Mouse (Mus musculus): ENCODE results near the gene Clmn. TPM values are rescaled to one million over a fixed set of nuclear protein-coding genes. Genes with fewer than 3 reads are reported as not detected.

Clmn gene
- polyA plus RNA-seq, 1 experiment from 2014 or later: 2.6 TPM

DNA sequence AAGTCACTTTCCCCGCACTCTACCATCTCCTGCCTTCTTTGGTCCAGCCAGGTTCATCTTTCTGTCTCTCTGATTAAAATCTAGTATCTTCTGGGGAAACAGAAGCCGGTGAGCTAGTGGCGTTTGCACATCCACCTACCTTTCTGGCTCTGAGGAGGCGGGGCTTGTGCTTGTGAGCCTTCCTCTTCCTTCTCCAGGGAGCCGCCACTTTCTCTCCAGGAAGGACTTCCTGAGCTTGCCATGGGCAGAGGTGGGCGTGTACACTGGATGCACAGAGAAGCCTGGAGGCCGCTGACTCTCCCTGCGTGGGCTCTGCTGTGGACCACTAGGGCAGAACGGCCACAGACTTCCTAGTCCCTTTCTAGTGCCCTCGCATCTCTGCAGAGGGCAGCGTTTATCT is 34.3 kb upstream of the Clmn start:
- Histone ChIP-seq H3K4me3 (no peak overlapping the region), H3K27ac (replicated peaks) (peak overlapping the region; percentile 51; the same call in 1 of the 2 replicates), H3K9me3 (no peaks in the 10 kb centered on the region), H3K4me1 (peaks cover 54% of the 10 kb centered on the region), H3K27me3 (replicated peaks; ENCODE audit: low read depth, poor library complexity, severe bottlenecking) (peaks cover 19% of the 10 kb centered on the region; the same call in 1 of the 2 replicates), H3K36me3 (replicated peaks) (no peaks in the 10 kb centered on the region)
- DNase-seq (ENCODE audit: low spot score): no peak
- 60% methylated on average over 11 of the region's 11 CpGs for WGBS

GRCm38 (mm10) chr12:104898718-104899117 is 33.8 kb upstream of the Clmn start:
- H3K4me3 ChIP-seq: no peak overlapping the region
- H3K27me3 ChIP-seq (replicated peaks; ENCODE audit: low read depth, poor library complexity, severe bottlenecking): peaks cover 16% of the 10 kb centered on the region; the same call in 1 of the 2 replicates
- no peaks in the 10 kb centered on the region for H3K9me3 ChIP-seq
- H3K36me3 ChIP-seq (replicated peaks): no peaks in the 10 kb centered on the region
- H3K4me1 ChIP-seq: peaks cover 53% of the 10 kb centered on the region
- no peak overlapping the region for H3K27ac ChIP-seq (replicated peaks)
- 76% methylated on average over 9 of the region's 9 CpGs for WGBS
- peak; percentile 27 for DNase-seq (ENCODE audit: low spot score)

DNA sequence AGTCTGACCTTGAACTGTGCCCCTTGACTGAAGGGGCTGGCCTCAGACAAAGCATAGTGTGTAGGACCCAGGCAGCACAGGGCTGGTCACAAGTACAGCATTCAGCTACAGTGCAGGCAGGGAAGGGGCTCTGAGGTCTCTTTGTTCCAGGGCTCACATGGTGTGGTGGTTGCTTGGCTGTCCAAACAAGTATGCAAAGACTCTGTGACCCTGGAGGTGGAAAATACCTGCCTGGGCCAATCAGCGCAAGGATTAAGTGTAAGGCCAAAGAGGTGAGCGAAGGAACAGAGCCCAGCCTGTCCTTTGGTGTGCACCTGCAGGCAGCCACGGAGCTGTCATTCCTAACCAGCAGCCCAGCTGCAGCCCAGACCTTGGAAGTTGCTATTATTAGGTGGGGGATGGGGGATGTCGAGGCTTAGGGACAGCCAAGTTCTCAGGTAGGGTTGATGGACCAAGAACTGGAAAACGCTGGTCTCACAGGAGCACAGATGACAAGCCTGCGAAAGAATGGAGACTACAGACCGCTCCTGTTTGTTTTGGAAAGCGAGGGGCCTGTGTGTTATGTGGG is 32.3 kb upstream of the Clmn start:
- Histone ChIP-seq H3K4me1 (peaks cover 50% of the 10 kb centered on the region), H3K9me3 (0 out of 2 replicates have a peak, but pooled peaks cover 3% of the 10 kb centered on the region), H3K36me3 (replicated peaks) (no peaks in the 10 kb centered on the region), H3K27ac (replicated peaks) (peak overlapping the region; percentile 79), H3K4me3 (no peak overlapping the region), H3K27me3 (replicated peaks; ENCODE audit: low read depth, poor library complexity, severe bottlenecking) (peaks cover 16% of the 10 kb centered on the region; the same call in 1 of the 2 replicates)
- peak; percentile 60 for DNase-seq (ENCODE audit: low spot score)
- 49% methylated on average over 8 of the region's 8 CpGs for WGBS

DNA sequence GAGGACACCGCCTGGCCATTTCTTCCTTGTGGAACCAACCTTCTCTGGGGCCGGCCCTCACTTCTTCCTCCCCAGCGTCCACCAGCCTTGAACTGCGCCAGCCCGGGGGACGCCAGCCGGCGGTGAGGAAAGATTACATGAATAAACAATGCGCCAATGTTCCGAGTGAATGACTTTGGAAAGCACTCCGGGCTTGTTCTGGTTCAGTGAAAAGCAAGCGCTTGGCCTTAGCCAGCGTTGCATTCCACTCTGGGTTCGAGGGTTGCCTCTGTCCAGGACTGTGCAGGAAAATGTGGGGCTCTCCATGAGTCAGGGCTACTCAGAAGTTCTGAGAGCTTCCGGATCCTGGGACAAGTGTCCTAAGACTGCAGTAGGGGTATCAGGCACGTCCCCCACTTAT is 31.8 kb upstream of the Clmn start:
- Histone ChIP-seq H3K27ac (replicated peaks) (peak overlapping the region; percentile 79), H3K9me3 (0 out of 2 replicates have a peak, but pooled peaks cover 3% of the 10 kb centered on the region), H3K36me3 (replicated peaks) (no peaks in the 10 kb centered on the region), H3K4me3 (no peak overlapping the region), H3K27me3 (replicated peaks; ENCODE audit: low read depth, poor library complexity, severe bottlenecking) (peaks cover 15% of the 10 kb centered on the region; the same call in 1 of the 2 replicates), H3K4me1 (peaks cover 48% of the 10 kb centered on the region)
- peak; percentile 44 for DNase-seq (ENCODE audit: low spot score)
- WGBS: 59% methylated on average over 16 of the region's 16 CpGs

- Histone ChIP-seq H3K27ac (replicated peaks) (no peak overlapping the region), H3K36me3 (replicated peaks) (no peaks in the 10 kb centered on the region), H3K4me3 (no peak overlapping the region), H3K9me3 (0 out of 2 replicates have a peak, but pooled peaks cover 3% of the 10 kb centered on the region), H3K4me1 (peaks cover 46% of the 10 kb centered on the region), H3K27me3 (replicated peaks; ENCODE audit: low read depth, poor library complexity, severe bottlenecking) (no peaks in the 10 kb centered on the region)
- WGBS: 93% methylated on average over 3 of the region's 3 CpGs
- DNase-seq (ENCODE audit: low spot score): no peak
Observed at GRCm38 (mm10) chr12:104892245-104892644, 27.4 kb upstream of the Clmn start.

DNA sequence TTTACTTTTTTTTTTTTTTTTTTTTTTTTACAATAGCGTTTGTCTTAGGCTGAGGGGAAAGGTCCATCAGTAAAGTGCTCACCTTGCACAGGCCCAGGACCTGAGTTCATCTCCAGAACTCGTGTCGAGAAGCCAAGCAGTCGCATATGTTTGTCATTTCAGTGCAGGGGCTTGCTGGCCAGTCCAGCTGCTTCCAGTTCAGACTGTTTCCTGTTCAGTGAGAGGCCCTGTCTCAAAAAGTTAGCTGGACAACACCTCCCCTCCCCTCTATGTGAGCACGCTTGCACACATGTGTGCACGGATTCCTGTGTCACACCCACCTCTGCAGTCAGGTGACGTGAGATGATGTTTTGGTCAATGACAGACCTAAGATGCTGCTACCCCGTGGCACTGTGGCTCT is 25.2 kb upstream of the Clmn start:
- peak; percentile 57 for DNase-seq (ENCODE audit: low spot score)
- Histone ChIP-seq H3K36me3 (replicated peaks) (no peaks in the 10 kb centered on the region), H3K4me3 (no peak overlapping the region), H3K4me1 (peaks cover 34% of the 10 kb centered on the region), H3K27me3 (replicated peaks; ENCODE audit: low read depth, poor library complexity, severe bottlenecking) (no peaks in the 10 kb centered on the region), H3K9me3 (0 out of 2 replicates have a peak, but pooled peaks cover 3% of the 10 kb centered on the region), H3K27ac (replicated peaks) (peak overlapping the region; percentile 41)
- WGBS: 62% methylated on average over 8 of the region's 8 CpGs

GRCm38 (mm10) chr12:104886104-104886503 is 21.2 kb upstream of the Clmn start:
- Histone ChIP-seq H3K36me3 (replicated peaks) (no peaks in the 10 kb centered on the region), H3K4me3 (no peak overlapping the region), H3K27me3 (replicated peaks; ENCODE audit: low read depth, poor library complexity, severe bottlenecking) (no peaks in the 10 kb centered on the region), H3K27ac (replicated peaks) (no peak overlapping the region), H3K9me3 (0 out of 2 replicates have a peak, but pooled peaks cover 3% of the 10 kb centered on the region), H3K4me1 (peaks cover 37% of the 10 kb centered on the region)
- 86% methylated on average over 7 of the region's 7 CpGs for WGBS
- no peak for DNase-seq (ENCODE audit: low spot score)

DNA sequence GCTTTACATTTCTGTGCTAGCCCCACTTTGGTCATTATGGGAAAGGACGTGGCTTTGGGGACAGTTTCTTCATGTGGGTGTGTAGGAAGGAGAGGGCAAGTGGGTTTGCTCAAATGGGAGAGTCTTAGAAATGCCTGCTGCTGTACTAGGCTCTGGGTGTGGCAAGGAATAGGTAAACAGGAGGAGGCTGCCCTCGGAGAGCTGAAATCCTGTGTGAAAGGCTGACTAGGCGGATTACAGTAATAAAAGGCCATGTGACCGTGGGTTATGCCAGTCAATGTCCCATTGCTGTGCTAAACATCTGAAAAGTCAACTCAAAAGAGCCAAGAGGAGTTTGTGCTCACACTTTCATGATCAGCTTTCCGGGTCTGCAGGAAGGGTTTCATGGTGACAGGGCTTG is 17.7 kb upstream of the Clmn start:
- Histone ChIP-seq H3K36me3 (replicated peaks) (no peaks in the 10 kb centered on the region), H3K27ac (replicated peaks) (peak overlapping the region; percentile 10; the same call in 1 of the 2 replicates), H3K27me3 (replicated peaks; ENCODE audit: low read depth, poor library complexity, severe bottlenecking) (no peaks in the 10 kb centered on the region), H3K9me3 (0 out of 2 replicates have a peak, but pooled peaks cover 8% of the 10 kb centered on the region), H3K4me1 (peaks cover 37% of the 10 kb centered on the region), H3K4me3 (no peak overlapping the region)
- no peak for DNase-seq (ENCODE audit: low spot score)
- 80% methylated on average over 5 of the region's 5 CpGs for WGBS

DNA sequence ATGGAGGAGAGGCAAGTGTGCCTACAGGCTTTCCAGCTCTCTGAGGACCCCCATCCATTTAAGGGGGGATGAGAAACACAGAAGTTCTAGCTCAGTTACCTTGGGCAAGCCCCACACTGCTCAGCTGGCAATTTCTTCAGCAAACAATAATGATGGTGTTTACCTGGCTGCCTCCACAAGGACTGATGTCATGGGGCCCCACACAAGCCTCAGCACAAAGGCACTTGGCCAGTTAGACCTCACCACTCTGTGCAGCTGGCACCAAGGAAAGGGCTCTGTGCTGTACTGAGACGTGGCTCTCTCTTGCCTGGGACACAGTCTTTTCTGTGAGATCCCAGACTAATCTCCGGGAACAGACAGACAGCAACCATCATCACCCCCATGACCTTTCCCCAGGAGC is 17.2 kb upstream of the Clmn start:
- Histone ChIP-seq H3K36me3 (replicated peaks) (no peaks in the 10 kb centered on the region), H3K9me3 (0 out of 2 replicates have a peak, but pooled peaks cover 8% of the 10 kb centered on the region), H3K4me3 (no peak overlapping the region), H3K27ac (replicated peaks) (peak overlapping the region; percentile 10; the same call in 1 of the 2 replicates), H3K27me3 (replicated peaks; ENCODE audit: low read depth, poor library complexity, severe bottlenecking) (0 out of 2 replicates have a peak, but pooled peaks cover under 1% of the 10 kb centered on the region), H3K4me1 (peaks cover 37% of the 10 kb centered on the region)
- WGBS: 57% methylated on average over 2 of the region's 2 CpGs
- no peak for DNase-seq (ENCODE audit: low spot score)

DNA sequence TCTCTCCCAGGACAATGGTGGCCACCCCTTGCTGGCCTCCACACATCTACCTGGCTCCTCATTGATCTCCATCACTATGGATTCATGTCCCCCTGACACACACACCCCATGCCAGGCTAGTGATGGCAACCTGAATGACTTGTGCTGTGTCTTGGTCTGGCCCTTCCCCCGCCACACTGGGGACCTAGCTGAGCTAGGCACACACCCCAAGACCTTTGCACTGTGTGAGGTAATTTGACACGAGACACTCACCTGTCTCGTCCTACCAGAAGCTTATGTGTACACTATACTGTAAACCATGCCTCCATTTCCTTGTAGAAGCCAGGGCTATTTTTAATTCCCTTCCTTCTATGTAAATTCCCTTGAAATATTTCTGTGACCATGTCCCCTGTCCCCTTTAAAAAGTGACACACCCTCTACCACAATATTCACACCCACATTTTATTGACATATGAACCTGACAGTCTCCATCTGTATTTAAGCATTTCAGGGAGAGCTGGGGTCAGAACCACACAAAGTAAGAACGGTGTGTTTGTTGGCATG is 16.7 kb upstream of the Clmn start:
- 0 out of 2 replicates have a peak, but pooled peaks cover 8% of the 10 kb centered on the region for H3K9me3 ChIP-seq
- H3K36me3 ChIP-seq (replicated peaks): no peaks in the 10 kb centered on the region
- H3K27ac ChIP-seq (replicated peaks): no peak overlapping the region
- peaks cover 37% of the 10 kb centered on the region for H3K4me1 ChIP-seq
- 81% methylated on average over 4 of the region's 4 CpGs for WGBS
- H3K4me3 ChIP-seq: no peak overlapping the region
- H3K27me3 ChIP-seq (replicated peaks; ENCODE audit: low read depth, poor library complexity, severe bottlenecking): peaks cover 5% of the 10 kb centered on the region; the same call in 1 of the 2 replicates
- no peak for DNase-seq (ENCODE audit: low spot score)

- H3K9me3 ChIP-seq: 0 out of 2 replicates have a peak, but pooled peaks cover 8% of the 10 kb centered on the region
- peaks cover 8% of the 10 kb centered on the region; the same call in 1 of the 2 replicates for H3K27me3 ChIP-seq (replicated peaks; ENCODE audit: low read depth, poor library complexity, severe bottlenecking)
- DNase-seq (ENCODE audit: low spot score): peak; percentile 67
- H3K36me3 ChIP-seq (replicated peaks): no peaks in the 10 kb centered on the region
- H3K4me3 ChIP-seq: no peak overlapping the region
- H3K27ac ChIP-seq (replicated peaks): peak overlapping the region; percentile 68; the same call in 1 of the 2 replicates
- 53% methylated on average over 12 of the region's 12 CpGs for WGBS
- H3K4me1 ChIP-seq: peaks cover 46% of the 10 kb centered on the region
Observed at GRCm38 (mm10) chr12:104880367-104880766, 15.5 kb upstream of the Clmn start.

DNA sequence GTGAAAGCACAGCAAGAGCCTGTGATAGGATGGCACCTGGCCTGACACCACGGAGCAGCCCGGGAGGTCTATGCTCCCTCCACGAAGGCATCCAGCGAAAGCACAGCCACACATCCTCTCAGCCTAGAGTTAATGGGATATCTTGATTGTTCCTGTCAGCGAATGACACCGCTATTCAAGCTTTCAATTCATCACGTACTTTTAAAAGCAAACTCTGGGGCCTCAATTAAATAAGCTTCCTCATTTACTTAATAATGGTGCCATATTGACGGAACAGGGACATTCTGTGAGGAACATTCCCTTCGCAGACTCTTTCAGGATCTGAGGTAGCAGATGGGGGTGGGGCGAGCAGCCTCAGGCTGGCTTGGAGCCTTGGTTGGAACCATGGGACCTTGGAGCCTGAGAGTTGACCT is 14.7 kb upstream of the Clmn start:
- Histone ChIP-seq H3K27me3 (replicated peaks; ENCODE audit: low read depth, poor library complexity, severe bottlenecking) (peaks cover 14% of the 10 kb centered on the region; the same call in 1 of the 2 replicates), H3K9me3 (0 out of 2 replicates have a peak, but pooled peaks cover 8% of the 10 kb centered on the region), H3K4me1 (peaks cover 47% of the 10 kb centered on the region), H3K27ac (replicated peaks) (peak overlapping the region; percentile 68; the same call in 1 of the 2 replicates), H3K36me3 (replicated peaks) (no peaks in the 10 kb centered on the region), H3K4me3 (no peak overlapping the region)
- DNase-seq (ENCODE audit: low spot score): peak; percentile 18
- WGBS: 72% methylated on average over 10 of the region's 10 CpGs

Measured in embryonic facial prominence, embryonic 10.5 days (tissue).